In genomic region chr15:98790761-98791160, GRCm38 (mm10) we compare ENCODE assay signal across 10 mouse cellular contexts. TPM values are rescaled to one million over a fixed set of nuclear protein-coding genes. Genes with fewer than 3 reads are reported as not detected.
DNase-seq lines count a peak whose midpoint lies in the region; ATAC-seq lines count a peak whose summit lies in the region.
"Had no signal": no experiment of that assay in that cellular context is flagged by ENCODE, and none has a peak within 500 bp of the region (broad histone marks: within the 10 kb centered on the region; RNA-seq: fewer than 3 reads in every experiment).

No protein-coding gene starts in this region.

- H3K4me1 ChIP-seq in kidney, embryonic 16.5 days (ENCODE audit: insufficient read depth, low read length) = peaks cover 29% of the 10 kb centered on the region
- H3K4me1 ChIP-seq in embryonic facial prominence, embryonic 12.5 days = peaks cover 20% of the 10 kb centered on the region
- peaks cover 28% of the 10 kb centered on the region for H3K4me1 ChIP-seq in hindbrain, embryonic 15.5 days (replicated peaks)

- H3K4me2 ChIP-seq in kidney, embryonic 16.5 days (replicated peaks; ENCODE audit: low read depth, low read length) = peak overlapping the region; percentile 42
- peak overlapping the region; percentile 16 for H3K4me2 ChIP-seq in embryonic facial prominence, embryonic 12.5 days (replicated peaks)
- peak overlapping the region; percentile 34 for H3K4me2 ChIP-seq in hindbrain, embryonic 15.5 days

- WGBS in kidney, embryonic 16.5 days = under 1% methylated on average over 23 of the region's 23 CpGs
- under 1% methylated on average over 23 of the region's 23 CpGs for WGBS in embryonic facial prominence, embryonic 12.5 days
- under 1% methylated on average over 23 of the region's 23 CpGs for WGBS in hindbrain, embryonic 15.5 days

- DNase-seq in kidney, adult 8-10 months = no peak
- peak; percentile 44 for DNase-seq in naive thymus-derived CD4-positive, alpha-beta T cell, adult 2 months (ENCODE audit: low read depth)
- no peak for DNase-seq in left cerebral cortex, adult 11 months (ENCODE audit: low spot score)
- no peak for DNase-seq in cerebellum, postnatal 36 days
- no peak for DNase-seq in spleen, adult 18-20 months
- DNase-seq: kidney, adult 18-20 months had no signal

- peak overlapping the region; percentile 26 for H3K4me3 ChIP-seq in kidney, embryonic 16.5 days (ENCODE audit: low read length)
- peak overlapping the region; percentile 10; the same call in 1 of the 2 replicates for H3K4me3 ChIP-seq in embryonic facial prominence, embryonic 12.5 days
- peak overlapping the region; percentile 36 for H3K4me3 ChIP-seq in hindbrain, embryonic 15.5 days

- peaks cover 87% of the 10 kb centered on the region for H3K27me3 ChIP-seq in kidney, embryonic 16.5 days (ENCODE audit: insufficient read depth, low read length)
- H3K27me3 ChIP-seq in embryonic facial prominence, embryonic 12.5 days = peaks cover 88% of the 10 kb centered on the region
- peaks cover 91% of the 10 kb centered on the region for H3K27me3 ChIP-seq in hindbrain, embryonic 15.5 days

- no peak for ATAC-seq in kidney, embryonic 16.5 days (ENCODE audit: low FRiP score, low TSS enrichment)
- ATAC-seq in embryonic facial prominence, embryonic 12.5 days (ENCODE audit: insufficient number of reproducible peaks, insufficient read depth, low FRiP score, low TSS enrichment) = no peak
- ATAC-seq in hindbrain, embryonic 15.5 days (ENCODE audit: low FRiP score, low read depth) = no peak

- H3K27ac ChIP-seq in kidney, embryonic 16.5 days (ENCODE audit: low read length) = no peak overlapping the region
- H3K27ac ChIP-seq in embryonic facial prominence, embryonic 12.5 days = no peak overlapping the region
- no peak overlapping the region for H3K27ac ChIP-seq in hindbrain, embryonic 15.5 days (replicated peaks)
- H3K27ac ChIP-seq: macrophage had no signal

- H3K9me3 ChIP-seq in kidney, embryonic 16.5 days (ENCODE audit: low read length) = no peaks in the 10 kb centered on the region
- no peaks in the 10 kb centered on the region for H3K9me3 ChIP-seq in embryonic facial prominence, embryonic 12.5 days
- H3K9me3 ChIP-seq in hindbrain, embryonic 15.5 days = no peaks in the 10 kb centered on the region

- H3K9ac ChIP-seq in kidney, embryonic 16.5 days (replicated peaks; ENCODE audit: low read length) = no peak overlapping the region
- no peak overlapping the region for H3K9ac ChIP-seq in embryonic facial prominence, embryonic 12.5 days
- no peak overlapping the region for H3K9ac ChIP-seq in hindbrain, embryonic 15.5 days

- no peaks in the 10 kb centered on the region for H3K36me3 ChIP-seq in kidney, embryonic 16.5 days (ENCODE audit: insufficient read depth, low read length)
- H3K36me3 ChIP-seq in embryonic facial prominence, embryonic 12.5 days = no peaks in the 10 kb centered on the region
- no peaks in the 10 kb centered on the region for H3K36me3 ChIP-seq in hindbrain, embryonic 15.5 days

RNA-seq across cellular contexts. Expression of gene Wnt1, which starts 1.1 kb away (rescaled TPM):
- polyA plus RNA-seq in kidney, embryonic 16.5 days (2015; fragmentation: Nextera tagmentation; extraction: Ambion mirVana) = not detected in 2 replicates
- 0.13 and 0.38 TPM in 2 replicates for polyA plus RNA-seq in embryonic facial prominence, embryonic 12.5 days (2016; fragmentation: Nextera tagmentation; extraction: Ambion mirVana)
- polyA plus RNA-seq in hindbrain, embryonic 15.5 days (2015; fragmentation: Nextera tagmentation; extraction: Ambion mirVana) = 1.9 and 2.5 TPM in 2 replicates
- polyA plus RNA-seq: macrophage had no signal

RNA-seq across cellular contexts. Expression of gene Wnt10b, which starts 12.8 kb away (rescaled TPM):
- 0.17 TPM in 1 of 2 replicates, not detected in the other for polyA plus RNA-seq in kidney, embryonic 16.5 days (2015; fragmentation: Nextera tagmentation; extraction: Ambion mirVana)
- polyA plus RNA-seq in embryonic facial prominence, embryonic 12.5 days (2016; fragmentation: Nextera tagmentation; extraction: Ambion mirVana) = 1.5 and 1.7 TPM in 2 replicates
- not detected in 2 replicates for polyA plus RNA-seq in hindbrain, embryonic 15.5 days (2015; fragmentation: Nextera tagmentation; extraction: Ambion mirVana)
- polyA plus RNA-seq: macrophage had no signal

RNA-seq across cellular contexts. Expression of gene Ddn, which starts 18.5 kb away (rescaled TPM):
- 2.6 and 3.3 TPM in 2 replicates for polyA plus RNA-seq in kidney, embryonic 16.5 days (2015; fragmentation: Nextera tagmentation; extraction: Ambion mirVana)
- polyA plus RNA-seq in embryonic facial prominence, embryonic 12.5 days (2016; fragmentation: Nextera tagmentation; extraction: Ambion mirVana) = 0.04 TPM in 1 of 2 replicates, not detected in the other
- polyA plus RNA-seq in hindbrain, embryonic 15.5 days (2015; fragmentation: Nextera tagmentation; extraction: Ambion mirVana) = 0.34 and 0.48 TPM in 2 replicates
- polyA plus RNA-seq: macrophage had no signal

RNA-seq across cellular contexts. Expression of gene Arf3, which starts 27.7 kb away (rescaled TPM):
- polyA plus RNA-seq in kidney, embryonic 16.5 days (2015; fragmentation: Nextera tagmentation; extraction: Ambion mirVana) = 56.3 and 59.5 TPM in 2 replicates
- polyA plus RNA-seq in embryonic facial prominence, embryonic 12.5 days (2016; fragmentation: Nextera tagmentation; extraction: Ambion mirVana) = 51.2 and 52.1 TPM in 2 replicates
- polyA plus RNA-seq in hindbrain, embryonic 15.5 days (2015; fragmentation: Nextera tagmentation; extraction: Ambion mirVana) = 100.0 and 107 TPM in 2 replicates

RNA-seq across cellular contexts. Expression of gene Prkag1, which starts 40.6 kb away (rescaled TPM):
- polyA plus RNA-seq in kidney, embryonic 16.5 days (2015; fragmentation: Nextera tagmentation; extraction: Ambion mirVana) = 103 and 119 TPM in 2 replicates
- polyA plus RNA-seq in embryonic facial prominence, embryonic 12.5 days (2016; fragmentation: Nextera tagmentation; extraction: Ambion mirVana) = 85.9 and 87.1 TPM in 2 replicates
- 73.4 and 75.3 TPM in 2 replicates for polyA plus RNA-seq in hindbrain, embryonic 15.5 days (2015; fragmentation: Nextera tagmentation; extraction: Ambion mirVana)
